In the genomic region with DNA sequence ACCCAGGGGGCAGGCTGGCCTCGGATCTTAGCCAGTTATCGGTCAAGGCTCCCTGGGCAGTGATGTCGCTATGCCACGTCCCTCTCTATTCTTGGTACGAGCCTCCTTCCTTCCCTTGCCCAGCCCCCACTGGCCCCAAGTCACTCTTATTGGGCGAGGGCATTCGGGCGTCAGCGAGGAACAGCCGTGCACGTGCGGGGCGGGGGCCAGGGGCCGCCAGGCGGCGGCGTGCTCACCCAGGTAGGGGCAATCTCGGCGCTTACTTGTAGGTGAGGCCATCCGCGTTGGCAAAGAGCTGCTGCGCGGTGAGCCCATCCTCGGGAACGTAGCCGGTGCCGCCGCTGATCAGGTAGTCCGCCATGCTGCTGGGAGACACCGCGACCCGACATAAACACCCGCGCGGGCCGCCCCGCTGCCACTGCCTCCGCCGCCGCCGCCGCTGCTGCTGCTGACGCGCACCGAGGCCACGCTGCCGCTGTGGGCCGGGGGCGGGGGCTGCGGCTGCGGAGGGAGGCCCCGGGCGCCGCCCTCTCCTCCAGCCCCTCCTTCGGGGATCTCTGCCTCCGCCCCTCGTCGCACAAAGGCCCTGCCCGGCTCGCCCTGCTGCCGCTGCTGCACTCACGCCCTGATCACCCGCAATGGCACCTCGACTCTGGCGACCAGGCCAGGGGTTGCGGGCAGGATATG, we compare ENCODE assay signal across 8 mouse cellular contexts. TPM values are rescaled to one million over a fixed set of nuclear protein-coding genes. Genes with fewer than 3 reads are reported as not detected.
DNase-seq lines count a peak whose midpoint lies in the region; ATAC-seq lines count a peak whose summit lies in the region.

No protein-coding gene starts in this region.

- intact Hi-C loops in left cerebral cortex, postnatal 10 days (cut with DNase I), result no loop called here

- no peaks in the 10 kb centered on the region for H3K36me3 ChIP-seq in hindbrain, embryonic 16.5 days (ENCODE audit: control insufficient read depth, insufficient read depth, low read length)

- H3K27ac ChIP-seq in hindbrain, embryonic 16.5 days (ENCODE audit: low read depth, low read length), result peak overlapping the region; percentile 77

- peak overlapping the region; percentile 76 for H3K9ac ChIP-seq in hindbrain, embryonic 16.5 days (ENCODE audit: low read depth, low read length)

- H3K4me2 ChIP-seq in hindbrain, embryonic 16.5 days (ENCODE audit: low read length), result peak overlapping the region; percentile 80

- H3K9me3 ChIP-seq in hindbrain, embryonic 16.5 days (ENCODE audit: control insufficient read depth, low read length), result no peaks in the 10 kb centered on the region

- H3K4me3 ChIP-seq in hindbrain, embryonic 16.5 days (ENCODE audit: low read length), result peak overlapping the region; percentile 60

- DNase-seq in WW6 (ENCODE audit: low read depth, low spot score), result peak; percentile 50
- peak; percentile 78 to 85 for DNase-seq in cerebellum, postnatal 25 days
- DNase-seq in gastrocnemius, adult 18-20 months (ENCODE audit: low spot score), result peak; percentile 76
- peak; percentile 60 to 86 for DNase-seq in left cerebral cortex, postnatal 10 days (ENCODE audit: extremely low spot score in 1 of 2, low spot score in 2 of 2)
- peak; percentile 84 to 85 for DNase-seq in right cerebral cortex, postnatal 10 days (ENCODE audit: low spot score in 2 of 2)
- DNase-seq in urinary bladder, postnatal 4 days (ENCODE audit: low spot score in 2 of 2), result peak; percentile 75 to 77

- peaks cover 31% of the 10 kb centered on the region for H3K4me1 ChIP-seq in hindbrain, embryonic 16.5 days (ENCODE audit: control insufficient read depth, insufficient read depth, low read depth, low read length)

- ATAC-seq in hindbrain, embryonic 16.5 days, result peak; percentile 81
- peak; percentile 71 for ATAC-seq in megakaryocyte progenitor cell, adult 5-6 weeks (replicated peaks; ENCODE audit: poor library complexity)

- 0 out of 2 replicates have a peak, but pooled peaks cover 2% of the 10 kb centered on the region for H3K27me3 ChIP-seq in hindbrain, embryonic 16.5 days (replicated peaks; ENCODE audit: control insufficient read depth, insufficient read depth, low read length)

- under 1% methylated on average over 56 of the region's 66 CpGs for WGBS in hindbrain, embryonic 16.5 days

RNA-seq across cellular contexts. Expression of a gene that starts 4.2 kb away (rescaled TPM):
- total RNA-seq in gastrocnemius, adult 18-20 months (2021), result 10 to 100 TPM in 1 of 2 experiments, 1 to 10 TPM in 1; 9.2 to 12.8 TPM
- 71.5 and 80.7 TPM in 2 replicates for polyA plus RNA-seq in hindbrain, embryonic 16.5 days (2015; fragmentation: Nextera tagmentation; extraction: Ambion mirVana)
- total RNA-seq in left cerebral cortex, postnatal 10 days (2021), result 100 to 1,000 TPM; 111 to 112 TPM
- total RNA-seq in megakaryocyte progenitor cell, adult 5-6 weeks (2015), result 56.0 and 76.2 TPM in 2 replicates
- total RNA-seq in megakaryocyte progenitor cell, adult 5-6 weeks (2017), result 94.2 and 106 TPM in 2 replicates

RNA-seq across cellular contexts. Expression of a gene that starts 32.6 kb away (rescaled TPM):
- under 1 TPM; 0.30 to 1.00 TPM for total RNA-seq in gastrocnemius, adult 18-20 months (2021)
- polyA plus RNA-seq in hindbrain, embryonic 16.5 days (2015; fragmentation: Nextera tagmentation; extraction: Ambion mirVana), result 11.1 and 11.7 TPM in 2 replicates
- total RNA-seq in left cerebral cortex, postnatal 10 days (2021), result 1 to 10 TPM; 9.0 to 9.4 TPM
- not detected in 2 replicates for total RNA-seq in megakaryocyte progenitor cell, adult 5-6 weeks (2015)
- not detected in 2 replicates for total RNA-seq in megakaryocyte progenitor cell, adult 5-6 weeks (2017)

RNA-seq across cellular contexts. Expression of a gene that starts 47.1 kb away (rescaled TPM):
- 10 to 100 TPM; 12.9 to 15.2 TPM for total RNA-seq in gastrocnemius, adult 18-20 months (2021)
- 33.8 and 41.6 TPM in 2 replicates for polyA plus RNA-seq in hindbrain, embryonic 16.5 days (2015; fragmentation: Nextera tagmentation; extraction: Ambion mirVana)
- total RNA-seq in left cerebral cortex, postnatal 10 days (2021), result 10 to 100 TPM; 29.4 to 32.8 TPM
- total RNA-seq in megakaryocyte progenitor cell, adult 5-6 weeks (2015), result 46.3 and 59.0 TPM in 2 replicates
- 47.4 and 79.8 TPM in 2 replicates for total RNA-seq in megakaryocyte progenitor cell, adult 5-6 weeks (2017)

Comparison
In these comparisons a context has a peak if more than half of its experiments do, and no peak if none do; other contexts are left out.
1. Peak in every context shown above with its lines: DNase-seq, ATAC-seq, H3K4me3 ChIP-seq and H3K27ac ChIP-seq.
2. RNA of a gene that starts 4.2 kb away (total RNA-seq): 111 to 112 TPM in left cerebral cortex, postnatal 10 days and 56.0 to 106 TPM in megakaryocyte progenitor cell, adult 5-6 weeks; 9.2 to 12.8 TPM in gastrocnemius, adult 18-20 months; every median in the first group is over 4 times any median in the second.
3. RNA of a gene that starts 32.6 kb away (total RNA-seq): 9.0 to 9.4 TPM in left cerebral cortex, postnatal 10 days; 0.30 to 1.00 TPM in gastrocnemius, adult 18-20 months and not detected in megakaryocyte progenitor cell, adult 5-6 weeks; every median in the first group is over 4 times any median in the second.